12 mouse cellular contexts compared by ENCODE assay signal in the genomic region with DNA sequence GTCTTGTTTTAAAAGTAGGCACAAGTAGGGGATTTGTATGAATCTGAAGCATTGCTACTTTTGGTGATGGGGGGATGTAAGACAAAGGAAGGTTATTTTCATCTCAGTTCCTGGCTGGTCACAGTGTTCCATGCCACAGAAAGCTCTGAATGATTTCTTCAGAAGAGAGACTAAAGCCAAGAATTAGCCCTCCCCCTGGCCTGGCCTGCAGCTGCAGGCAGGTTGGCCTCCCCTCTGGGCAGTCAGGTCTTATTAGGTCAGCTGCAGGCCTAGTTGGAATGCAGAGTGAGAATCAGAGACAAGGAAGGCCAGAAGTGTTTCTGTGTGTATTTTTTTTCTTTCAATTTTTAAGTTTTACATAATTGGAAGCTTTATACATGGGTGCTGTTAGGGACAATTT.
A peak's percentile ranks its signal among the peaks of the same experiment; 100 is the strongest.
DNase-seq lines count a peak whose midpoint lies in the region; ATAC-seq and TF ChIP-seq lines count a peak whose summit lies in the region.
"Had no signal": no experiment of that assay in that cellular context is flagged by ENCODE, and none has a peak within 500 bp of the region (broad histone marks: within the 10 kb centered on the region; RNA-seq: fewer than 3 reads in every experiment).

No protein-coding gene starts in this region.

- H3K9ac ChIP-seq in kidney, postnatal 0 days (ENCODE audit: low read depth, low read length), result no peak overlapping the region
- H3K9ac ChIP-seq: embryonic facial prominence, embryonic 13.5 days; liver, embryonic 14.5 days had no signal

- H3K36me3 ChIP-seq in kidney, postnatal 0 days (ENCODE audit: insufficient read depth, low read length), result no peaks in the 10 kb centered on the region
- H3K36me3 ChIP-seq: embryonic facial prominence, embryonic 13.5 days had no signal

- no peak for ATAC-seq in kidney, postnatal 0 days (replicated peaks; ENCODE audit: low FRiP score, low read depth)

- no peaks in the 10 kb centered on the region for H3K4me1 ChIP-seq in kidney, postnatal 0 days (replicated peaks; ENCODE audit: insufficient read depth, low read length)
- H3K4me1 ChIP-seq: embryonic facial prominence, embryonic 13.5 days had no signal

- no peaks in the 10 kb centered on the region for H3K9me3 ChIP-seq in kidney, postnatal 0 days (replicated peaks; ENCODE audit: low read length)
- H3K9me3 ChIP-seq: embryonic facial prominence, embryonic 13.5 days had no signal

- no peak for TF ChIP-seq CTCF in kidney, postnatal 0 days (IDR thresholded peaks at IDR 0.05; ENCODE audit: low read depth)

- no peak overlapping the region for H3K4me2 ChIP-seq in kidney, postnatal 0 days (ENCODE audit: low read length)
- H3K4me2 ChIP-seq: embryonic facial prominence, embryonic 13.5 days had no signal

- no peaks in the 10 kb centered on the region for H3K27me3 ChIP-seq in kidney, postnatal 0 days (ENCODE audit: insufficient read depth, low read length)
- H3K27me3 ChIP-seq: embryonic facial prominence, embryonic 13.5 days had no signal

- peak; percentile 44 for DNase-seq in adrenal gland, postnatal 10 days
- DNase-seq in adrenal gland, adult 18-20 months (ENCODE audit: low spot score in 2 of 2), result no peak
- DNase-seq in kidney, postnatal 0 days (ENCODE audit: low spot score), result no peak
- DNase-seq in kidney, postnatal 25 days, result no peak
- DNase-seq in right cerebral cortex, adult 18-20 months, result peak; percentile 19
- no peak for DNase-seq in right cerebral cortex, postnatal 4 days
- peak; percentile 55 for DNase-seq in retina, postnatal 1 day
- DNase-seq in B cell, adult 2 months, result no peak
- DNase-seq: heart, adult 11 months; kidney, adult 11 months had no signal

- H3K4me3 ChIP-seq in kidney, postnatal 0 days (replicated peaks; ENCODE audit: low read depth, low read length), result no peak overlapping the region
- H3K4me3 ChIP-seq: embryonic facial prominence, embryonic 13.5 days had no signal

- H3K27ac ChIP-seq in kidney, postnatal 0 days, result 0 out of 2 replicates have a peak overlapping the region, but pooled peaks have one; percentile 2
- H3K27ac ChIP-seq: embryonic facial prominence, embryonic 13.5 days; liver, embryonic 14.5 days had no signal

Comparison
In these comparisons a context has a peak if more than half of its experiments do, and no peak if none do; other contexts are left out.
1. DNase-seq: peak in adrenal gland, postnatal 10 days (single experiment), right cerebral cortex, adult 18-20 months (single experiment) and retina, postnatal 1 day (single experiment); none in adrenal gland, adult 18-20 months (0 of 2), kidney, postnatal 0 days (single experiment), kidney, postnatal 25 days (0 of 2), right cerebral cortex, postnatal 4 days (single experiment) and B cell, adult 2 months (0 of 2).